Mouse (Mus musculus) testis, postnatal 10 days (tissue): Measurements from ENCODE around the gene Fam69a.
"Not testable (repeated sequence)": the region's sequence is repeated elsewhere in the genome, so short reads cannot be mapped to it uniquely, and the experiment has no call there.

ENCODE experiments used
- DNase-seq: peaks from one replicate; pipeline ENCODE4 v3.0.0; 2021; ENCODE audit warnings: low spot score

The Fam69a gene

GRCm38 (mm10) chr5:107986967-107987834 is at the start of gene Fam69a:
Fam69a (minus strand) TSS chr5:107987085.
- DNase-seq, result peak; percentile 93

- no peak for DNase-seq
Measured at GRCm38 (mm10) chr5:108035523-108035922, 48.6 kb upstream of the Fam69a start.

GRCm38 (mm10) chr5:108034194-108034593 is 47.3 kb upstream of the Fam69a start:
- no peak for DNase-seq

GRCm38 (mm10) chr5:108031267-108031666 is 44.4 kb upstream of the Fam69a start:
- no peak for DNase-seq

GRCm38 (mm10) chr5:108029968-108030367 is 43.1 kb upstream of the Fam69a start:
- no peak for DNase-seq

GRCm38 (mm10) chr5:108028797-108029536 is 42.1 kb upstream of the Fam69a start:
- not testable (repeated sequence) for DNase-seq

- DNase-seq, result no peak
Measured at GRCm38 (mm10) chr5:108028230-108028629, 41.3 kb upstream of the Fam69a start.

- DNase-seq, result no peak
Measured at GRCm38 (mm10) chr5:108021346-108021745, 34.5 kb upstream of the Fam69a start.

- DNase-seq, result no peak
Measured at GRCm38 (mm10) chr5:108019367-108019766, 32.5 kb upstream of the Fam69a start.

- no peak for DNase-seq
Measured at GRCm38 (mm10) chr5:108017232-108017631, 30.3 kb upstream of the Fam69a start.

GRCm38 (mm10) chr5:108015422-108015821 is 28.5 kb upstream of the Fam69a start:
- DNase-seq, result no peak

- DNase-seq, result no peak
Measured at GRCm38 (mm10) chr5:108014173-108014572, 27.3 kb upstream of the Fam69a start.

- no peak for DNase-seq
Measured at GRCm38 (mm10) chr5:108009721-108010120, 22.8 kb upstream of the Fam69a start.

- no peak for DNase-seq
Measured at GRCm38 (mm10) chr5:108005134-108005533, 18.2 kb upstream of the Fam69a start.

- no peak for DNase-seq
Measured at GRCm38 (mm10) chr5:108002734-108003133, 15.8 kb upstream of the Fam69a start.

- peak; percentile 52 for DNase-seq
Measured at GRCm38 (mm10) chr5:108000776-108001548, 14.1 kb upstream of the Fam69a start.

- DNase-seq, result no peak
Measured at GRCm38 (mm10) chr5:107997717-107998116, 10.8 kb upstream of the Fam69a start.

GRCm38 (mm10) chr5:107995936-107996335 is 9.1 kb upstream of the Fam69a start:
- no peak for DNase-seq

- no peak for DNase-seq
Measured at GRCm38 (mm10) chr5:107987835-107988251, 958 bp upstream of the Fam69a start.

GRCm38 (mm10) chr5:107986255-107986966 is 474 bp downstream of the Fam69a start:
- peak; percentile 51 for DNase-seq

- no peak for DNase-seq
Measured at GRCm38 (mm10) chr5:107983946-107984345, 2.9 kb downstream of the Fam69a start.

- no peak for DNase-seq
Measured at GRCm38 (mm10) chr5:107982016-107982415, 4.9 kb downstream of the Fam69a start.
